Mouse (Mus musculus) E14TG2a.4 (cell line): Measurements from ENCODE around the gene Alpi.

Experiments
- CTCF ChIP-seq: conservative IDR thresholded peaks from 2 replicates; pipeline ENCODE4 v1.5.1; 2014; ENCODE audit warnings: low read length
- NANOG ChIP-seq: IDR thresholded peaks from 2 replicates; pipeline ENCODE4 v1.6.1; 2014; ENCODE audit warnings: borderline replicate concordance, low read length, mixed read lengths
- POU5F1 ChIP-seq: IDR thresholded peaks from 2 replicates; pipeline ENCODE4 v1.6.1; 2014; ENCODE audit warnings: low read length, borderline replicate concordance

DNA sequence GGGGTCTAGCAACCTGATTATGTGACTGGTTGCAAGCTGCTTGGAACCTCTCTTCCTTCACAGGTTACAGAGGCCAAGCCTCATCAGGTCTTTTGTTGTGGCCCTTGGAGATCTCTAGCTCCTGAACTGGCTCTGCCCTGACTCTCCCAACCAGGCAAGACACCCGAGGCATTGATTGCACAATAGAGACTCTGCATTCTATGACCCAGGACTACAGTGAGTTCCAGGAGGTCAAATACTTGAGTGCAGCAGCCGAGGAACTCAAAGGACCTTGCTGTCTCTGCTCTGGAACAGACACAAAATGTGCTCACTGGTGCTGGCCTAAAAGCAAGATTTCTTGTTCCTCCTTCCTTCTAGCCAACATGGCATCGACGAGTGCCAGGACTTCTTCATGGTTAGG, 15.2 kb downstream of the Alpi start:
- no peak for TF ChIP-seq CTCF
- no peak for TF ChIP-seq POU5F1
- no peak for TF ChIP-seq NANOG
